Mouse (Mus musculus) spleen, adult 18-20 months (tissue): ENCODE results near the gene Cyp2c55.

ENCODE experiments used
- DNase-seq, 2 experiments: peaks; one replicate each; pipeline ENCODE4 v3.0.0; 2022; ENCODE audit warnings: mixed read lengths in 2 of 2

The Cyp2c55 gene

DNA sequence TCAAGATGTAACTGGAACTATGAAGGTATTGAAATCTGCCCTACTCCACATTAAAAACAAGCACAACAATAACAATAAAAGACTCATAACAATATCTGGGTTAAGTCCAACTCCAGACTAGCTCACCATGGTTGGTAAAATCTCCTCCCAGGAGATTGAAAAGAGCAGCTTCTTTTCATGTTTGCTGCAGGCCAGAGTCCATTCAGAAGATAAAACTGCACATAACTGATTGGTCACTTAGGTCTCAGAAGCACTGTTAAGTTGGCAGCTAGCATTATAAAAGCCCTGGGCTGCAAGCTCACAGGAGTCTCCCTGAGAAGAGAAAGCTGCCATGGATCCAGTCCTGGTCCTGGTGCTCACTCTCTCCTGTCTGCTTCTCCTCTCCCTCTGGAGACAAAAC, at the start of gene Cyp2c55:
Cyp2c55 (plus strand) TSS at position 305 of the 400 bp plus-strand sequence.
- no peak for DNase-seq

DNA sequence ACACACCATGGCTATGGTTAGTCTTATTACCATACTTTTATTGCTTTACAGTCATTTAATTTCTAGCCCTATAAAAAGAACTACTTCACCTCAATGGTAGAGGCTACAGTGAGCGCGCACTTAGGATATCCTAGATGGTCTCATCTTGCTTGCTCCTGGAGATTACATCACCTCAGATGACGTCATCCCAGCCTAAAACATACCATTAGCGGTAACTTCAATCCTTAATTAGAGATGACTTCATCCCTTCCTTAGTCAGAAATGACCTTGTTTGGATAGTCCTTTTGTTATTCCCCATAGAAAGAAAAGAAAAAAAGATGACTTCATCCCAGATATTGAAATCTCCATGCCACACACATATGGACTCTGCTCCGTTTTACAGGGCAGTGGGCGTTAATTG, 36.1 kb upstream of the Cyp2c55 start:
- no peak for DNase-seq

DNA sequence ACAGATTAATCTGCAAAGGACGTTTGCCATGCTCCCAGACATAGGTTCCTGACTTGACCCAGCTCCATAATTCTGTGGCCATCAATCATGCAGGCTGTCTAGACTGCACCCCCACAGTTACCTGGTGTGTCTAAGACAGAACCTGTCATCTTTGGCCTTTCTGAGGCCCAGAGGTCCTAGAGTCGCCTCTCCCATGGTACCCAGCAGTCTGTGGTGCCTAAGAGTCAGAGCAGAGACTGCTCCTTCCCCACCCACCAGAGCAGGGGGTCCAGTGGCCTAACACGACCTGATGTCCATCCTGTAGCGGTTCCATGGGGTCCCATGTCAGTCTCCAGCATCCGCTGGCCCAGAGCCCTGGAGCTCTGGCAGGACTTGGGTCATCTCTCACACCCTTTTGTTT, 34.2 kb upstream of the Cyp2c55 start:
- no peak for DNase-seq

DNA sequence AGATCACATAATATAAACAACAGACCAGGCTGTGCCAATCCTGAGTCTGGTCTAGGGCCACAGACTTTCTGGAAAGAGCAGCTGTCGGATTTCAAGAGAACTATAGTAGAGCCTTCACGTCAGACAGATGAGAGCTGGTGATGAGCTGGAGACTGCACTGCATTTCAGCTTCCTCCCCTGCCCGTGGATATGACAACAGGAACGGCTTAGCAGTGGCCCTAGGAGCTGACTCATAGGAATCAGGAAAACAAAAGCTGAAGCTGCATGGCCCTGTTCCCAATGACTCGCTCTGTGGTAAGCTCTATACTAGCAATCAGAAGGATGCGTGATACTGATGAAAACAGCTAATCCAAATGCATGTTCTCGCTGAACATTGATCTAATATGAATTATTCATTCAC, 33.2 kb upstream of the Cyp2c55 start:
- DNase-seq = no peak

DNA sequence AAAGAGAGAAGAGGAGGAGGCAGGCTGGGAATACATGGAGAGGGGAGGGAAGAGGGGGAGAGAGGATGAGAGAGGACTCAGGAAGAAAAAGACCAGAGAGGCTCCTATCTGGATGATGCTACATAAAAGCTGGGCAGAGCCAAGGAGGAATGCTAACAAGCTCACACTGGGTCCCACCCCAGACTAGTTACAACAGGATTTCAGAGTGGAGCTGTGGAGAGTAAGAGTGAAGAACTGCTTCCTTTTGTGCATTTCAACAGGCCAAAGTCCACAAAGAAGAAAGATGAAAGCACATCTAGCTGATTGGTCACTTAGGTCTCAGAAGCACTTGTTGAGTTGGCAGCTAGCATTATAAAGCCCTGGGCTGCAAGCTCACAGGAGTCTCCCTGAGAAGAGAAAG, 30.6 kb upstream of the Cyp2c55 start:
- no peak for DNase-seq

DNA sequence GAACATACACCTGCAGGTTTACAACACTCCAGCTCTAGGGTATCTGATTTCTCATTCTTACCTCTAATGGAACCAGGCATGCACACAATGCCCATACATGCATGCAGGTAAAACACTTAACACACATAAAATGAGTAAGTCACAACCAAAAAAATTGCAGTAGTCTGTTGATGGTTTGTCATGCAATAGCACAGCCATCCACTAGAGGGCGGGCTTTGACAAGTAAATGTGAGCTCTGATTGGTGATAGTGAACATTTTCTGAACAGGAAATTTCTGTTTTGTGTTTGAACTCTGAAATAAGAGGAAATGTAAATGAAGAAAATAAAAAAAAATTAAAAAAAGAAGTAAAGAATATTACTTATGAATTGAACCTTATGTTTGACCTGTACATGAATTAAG, 24.9 kb upstream of the Cyp2c55 start:
- peak; percentile 5 to 57 for DNase-seq

DNA sequence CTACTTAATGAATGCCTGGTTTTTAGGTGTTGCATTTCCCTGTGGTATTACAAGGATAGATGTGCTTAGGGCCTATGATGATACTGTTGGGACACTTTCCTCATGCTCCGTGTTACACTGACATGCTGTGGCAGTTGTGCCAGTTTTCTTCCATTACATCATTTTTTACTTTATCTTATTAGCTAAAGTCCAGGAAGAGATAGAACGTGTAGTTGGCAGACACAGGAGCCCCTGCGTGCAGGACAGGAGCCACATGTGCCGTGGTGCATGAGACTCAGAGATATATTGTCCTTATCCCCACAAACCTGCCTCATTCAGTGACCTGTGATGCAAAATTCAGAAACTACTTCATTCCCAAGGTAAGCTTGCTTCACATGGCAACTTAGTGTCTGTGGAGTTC, 8.6 kb upstream of the Cyp2c55 start:
- DNase-seq = no peak

DNA sequence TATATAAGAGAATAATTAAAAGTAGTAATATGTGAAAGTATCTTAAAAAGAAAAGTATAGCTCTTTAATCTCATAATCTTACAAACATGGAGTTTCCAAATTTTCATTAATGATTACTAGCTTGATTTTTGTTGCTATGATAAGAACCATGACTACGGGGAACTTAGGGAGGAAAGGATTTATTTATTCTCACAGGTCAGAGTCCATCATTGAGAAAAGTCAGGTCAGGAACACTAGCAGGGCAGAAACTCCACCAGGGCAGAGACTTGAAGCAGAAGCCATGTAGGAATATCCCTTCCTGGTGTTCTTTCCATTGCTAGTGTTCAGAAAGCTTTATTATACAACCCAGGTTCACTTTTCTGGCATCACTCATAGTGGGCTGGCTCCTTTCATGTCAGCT, 8.1 kb upstream of the Cyp2c55 start:
- DNase-seq = no peak

DNA sequence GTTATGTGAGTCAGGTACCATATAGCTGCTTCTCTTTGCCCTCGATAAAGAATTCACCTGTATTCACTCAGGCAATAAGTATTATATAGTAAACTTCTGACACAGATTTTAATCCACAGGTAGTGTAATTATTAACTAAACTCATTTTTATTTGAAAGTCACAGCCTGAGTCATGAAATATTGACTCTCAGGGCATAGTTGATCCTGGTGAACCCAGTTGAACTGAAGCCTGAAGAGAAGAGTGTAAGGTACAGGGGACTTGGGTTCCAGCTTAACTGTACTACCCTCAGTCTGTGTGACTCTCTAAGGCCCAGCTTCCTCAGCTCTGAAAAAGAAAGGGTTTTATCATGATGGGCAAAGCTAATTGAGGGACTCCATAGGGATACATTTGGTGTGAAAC, 1.7 kb upstream of the Cyp2c55 start:
- DNase-seq = no peak

DNA sequence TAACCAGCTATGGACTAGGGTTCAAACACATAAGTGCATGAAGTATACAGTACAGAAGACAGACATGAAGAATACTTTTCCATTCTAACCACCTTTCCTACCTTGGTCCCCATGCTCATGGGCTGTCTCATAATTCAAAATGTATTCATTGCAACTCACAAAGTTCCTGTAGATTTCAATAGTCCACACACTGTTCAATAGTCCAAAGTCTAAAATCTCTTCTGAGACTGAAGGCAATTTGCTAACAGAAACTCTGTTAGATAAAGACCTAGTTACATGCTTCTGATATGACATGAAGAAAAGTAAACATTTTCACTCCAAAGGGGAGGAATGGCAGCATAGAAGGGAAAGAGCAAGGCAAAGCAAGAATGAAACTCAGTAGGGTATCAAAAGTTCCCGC, 51.1 kb downstream of the Cyp2c55 start:
- DNase-seq = no peak

DNA sequence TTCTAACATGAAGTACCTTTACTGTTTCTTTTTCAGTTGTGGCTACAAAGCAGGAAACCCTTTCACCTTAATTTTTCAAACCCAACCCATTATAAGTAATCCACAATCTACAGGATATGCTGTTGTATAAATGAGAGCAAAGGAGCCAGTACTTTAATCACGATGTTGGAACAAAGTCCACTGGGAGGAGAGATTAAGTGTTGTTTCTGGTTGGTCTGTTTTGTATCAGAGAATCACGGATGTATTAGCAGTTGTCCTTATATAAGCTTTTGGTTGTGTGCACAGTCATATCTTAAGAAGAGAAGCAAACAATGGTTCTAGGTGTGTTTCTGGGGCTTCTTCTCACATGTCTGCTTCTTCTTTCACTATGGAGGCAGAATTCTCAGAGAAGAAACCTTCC, 53.9 kb downstream of the Cyp2c55 start, which contains the start of gene Cyp2c65:
Cyp2c65 (plus strand) TSS at position 297 of the 400 bp plus-strand sequence.
- DNase-seq = no peak
